Mouse (Mus musculus): ENCODE measurements around the gene Prkab2. TPM values are rescaled to one million over a fixed set of nuclear protein-coding genes. Genes with fewer than 3 reads are reported as not detected.

The Prkab2 gene
- polyA plus RNA-seq, 1 experiment from 2014 or later = 4.6 TPM

- no peak for DNase-seq
- Histone ChIP-seq H3K4me1 (ENCODE audit: insufficient read depth) (no peaks in the 10 kb centered on the region), H3K4me3 (ENCODE audit: low read depth, low read length) (no peak overlapping the region), H3K9ac (no peak overlapping the region), H3K9me3 (ENCODE audit: low read depth, low read length) (no peaks in the 10 kb centered on the region), H3K4me2 (no peak overlapping the region), H3K27ac (ENCODE audit: low read depth) (no peak overlapping the region), H3K36me3 (ENCODE audit: insufficient read depth) (no peaks in the 10 kb centered on the region), H3K27me3 (ENCODE audit: insufficient read depth, low read length) (no peaks in the 10 kb centered on the region)
- TF ChIP-seq CTCF (IDR thresholded peaks at IDR 0.05; ENCODE audit: low read depth) = no peak
- 62% methylated on average over 2 of the region's 2 CpGs for WGBS
- no peak for ATAC-seq (ENCODE audit: insufficient read depth)
Measured at GRCm38 (mm10) chr3:97689289-97689688, 31.3 kb downstream of the Prkab2 start.

GRCm38 (mm10) chr3:97690590-97690989 is 32.6 kb downstream of the Prkab2 start:
- Histone ChIP-seq H3K4me1 (ENCODE audit: insufficient read depth) (no peaks in the 10 kb centered on the region), H3K9ac (no peak overlapping the region), H3K27ac (ENCODE audit: low read depth) (no peak overlapping the region), H3K4me3 (ENCODE audit: low read depth, low read length) (no peak overlapping the region), H3K9me3 (ENCODE audit: low read depth, low read length) (no peaks in the 10 kb centered on the region), H3K36me3 (ENCODE audit: insufficient read depth) (no peaks in the 10 kb centered on the region), H3K4me2 (no peak overlapping the region), H3K27me3 (ENCODE audit: insufficient read depth, low read length) (no peaks in the 10 kb centered on the region)
- WGBS = 29% methylated on average over 7 of the region's 7 CpGs
- TF ChIP-seq CTCF (IDR thresholded peaks at IDR 0.05; ENCODE audit: low read depth) = no peak
- ATAC-seq (ENCODE audit: insufficient read depth) (0 out of 2 replicates have a peak, but pooled peaks have one; percentile 47), DNase-seq (no peak)

DNA sequence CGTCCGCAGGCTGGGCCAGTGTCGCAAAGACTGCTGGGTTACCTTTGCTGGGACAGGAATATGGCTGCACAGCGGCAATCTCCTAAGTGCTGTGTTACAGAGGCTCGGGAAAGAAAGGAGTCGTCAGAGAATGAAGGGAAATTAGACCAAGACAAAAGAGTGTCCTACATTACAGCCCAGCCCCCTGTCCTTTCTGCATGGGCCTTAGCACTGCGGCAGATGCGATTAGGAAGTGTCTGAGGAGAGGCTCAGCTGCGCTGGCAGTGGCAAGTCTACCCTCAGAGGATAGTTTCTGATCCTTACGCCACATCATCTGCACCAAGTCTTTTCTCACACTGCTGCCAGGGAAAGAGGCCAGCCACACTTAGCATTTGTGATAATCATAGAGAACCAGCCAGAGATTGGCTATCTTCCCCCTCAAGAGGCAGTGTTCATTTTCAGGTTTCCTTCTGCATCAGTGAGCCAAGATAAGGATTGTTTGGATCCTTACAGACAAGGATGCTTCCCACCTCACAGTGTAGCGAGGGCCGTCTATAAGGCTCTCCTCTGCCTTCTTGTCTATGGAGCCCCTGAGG is 33.5 kb downstream of the Prkab2 start:
- TF ChIP-seq CTCF (IDR thresholded peaks at IDR 0.05; ENCODE audit: low read depth) = no peak
- Histone ChIP-seq H3K9me3 (ENCODE audit: low read depth, low read length) (no peaks in the 10 kb centered on the region), H3K4me2 (no peak overlapping the region), H3K27me3 (ENCODE audit: insufficient read depth, low read length) (no peaks in the 10 kb centered on the region), H3K36me3 (ENCODE audit: insufficient read depth) (no peaks in the 10 kb centered on the region), H3K9ac (peak overlapping the region; percentile 6; the same call in 1 of the 2 replicates), H3K4me3 (ENCODE audit: low read depth, low read length) (no peak overlapping the region), H3K27ac (ENCODE audit: low read depth) (no peak overlapping the region), H3K4me1 (ENCODE audit: insufficient read depth) (no peaks in the 10 kb centered on the region)
- DNase-seq (no peak), ATAC-seq (ENCODE audit: insufficient read depth) (no peak)
- 53% methylated on average over 12 of the region's 12 CpGs for WGBS

DNA sequence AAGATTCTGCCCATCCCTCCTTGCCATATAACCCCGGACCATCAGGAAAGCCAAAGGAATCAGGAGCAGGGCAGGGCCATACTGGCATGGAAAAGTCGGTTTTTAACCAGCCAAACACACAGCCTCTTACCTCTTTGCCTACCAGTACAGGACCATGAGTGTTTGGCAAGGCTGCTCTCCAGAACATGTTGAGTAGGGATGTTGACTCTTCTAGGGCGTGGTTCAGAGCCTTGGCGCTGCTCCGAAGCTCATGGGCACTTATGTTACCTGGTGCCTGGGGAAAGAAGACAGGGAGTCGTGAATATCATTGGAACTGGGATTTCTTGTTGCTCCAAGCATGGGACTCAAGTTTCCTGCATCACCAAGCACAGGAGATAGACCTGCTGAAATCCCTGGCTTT is 35.8 kb downstream of the Prkab2 start:
- no peaks in the 10 kb centered on the region for H3K36me3 ChIP-seq (ENCODE audit: insufficient read depth)
- DNase-seq (peak; percentile 46), ATAC-seq (ENCODE audit: insufficient read depth) (no peak)
- H3K9ac ChIP-seq = no peak overlapping the region
- H3K9me3 ChIP-seq (ENCODE audit: low read depth, low read length) = no peaks in the 10 kb centered on the region
- no peak overlapping the region for H3K4me3 ChIP-seq (ENCODE audit: low read depth, low read length)
- H3K4me2 ChIP-seq = no peak overlapping the region
- no peaks in the 10 kb centered on the region for H3K4me1 ChIP-seq (ENCODE audit: insufficient read depth)
- no peak overlapping the region for H3K27ac ChIP-seq (ENCODE audit: low read depth)
- TF ChIP-seq CTCF (IDR thresholded peaks at IDR 0.05; ENCODE audit: low read depth) = no peak
- WGBS = 68% methylated on average over 6 of the region's 6 CpGs
- H3K27me3 ChIP-seq (ENCODE audit: insufficient read depth, low read length) = no peaks in the 10 kb centered on the region

GRCm38 (mm10) chr3:97696866-97697265 is 38.9 kb downstream of the Prkab2 start:
- no peaks in the 10 kb centered on the region for H3K36me3 ChIP-seq (ENCODE audit: insufficient read depth)
- no peaks in the 10 kb centered on the region for H3K9me3 ChIP-seq (ENCODE audit: low read depth, low read length)
- no peak for ATAC-seq (ENCODE audit: insufficient read depth)
- 82% methylated on average over 9 of the region's 9 CpGs for WGBS
- no peak overlapping the region for H3K9ac ChIP-seq
- no peak for TF ChIP-seq CTCF (IDR thresholded peaks at IDR 0.05; ENCODE audit: low read depth)
- H3K27ac ChIP-seq (ENCODE audit: low read depth) = no peak overlapping the region
- H3K4me2 ChIP-seq = no peak overlapping the region
- H3K4me3 ChIP-seq (ENCODE audit: low read depth, low read length) = no peak overlapping the region
- no peak for DNase-seq
- no peaks in the 10 kb centered on the region for H3K27me3 ChIP-seq (ENCODE audit: insufficient read depth, low read length)
- no peaks in the 10 kb centered on the region for H3K4me1 ChIP-seq (ENCODE audit: insufficient read depth)

- DNase-seq (no peak), ATAC-seq (ENCODE audit: insufficient read depth) (no peak)
- TF ChIP-seq CTCF (IDR thresholded peaks at IDR 0.05; ENCODE audit: low read depth) = no peak
Measured at GRCm38 (mm10) chr3:97697291-97697690, 39.3 kb downstream of the Prkab2 start.

DNA sequence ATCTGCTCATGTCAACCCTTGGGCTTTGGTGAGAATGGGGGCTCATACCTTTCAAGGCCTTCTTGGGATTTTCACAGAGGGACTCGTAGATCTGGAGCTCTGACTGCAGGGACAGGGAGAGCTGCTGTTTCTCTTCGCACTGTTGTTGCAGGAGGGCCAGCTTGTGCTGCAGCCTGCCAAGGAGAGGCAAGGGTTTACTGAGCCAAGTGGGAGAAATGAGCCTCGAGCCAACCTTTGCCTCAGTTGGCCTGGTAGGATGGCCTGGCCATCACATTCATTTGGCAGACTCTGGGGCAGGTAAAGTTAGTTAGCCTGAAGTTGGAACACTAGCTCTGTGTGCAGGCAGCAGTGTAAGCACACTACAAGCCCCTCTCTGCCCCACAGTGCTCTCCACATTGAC is 41.1 kb downstream of the Prkab2 start:
- ATAC-seq (ENCODE audit: insufficient read depth) = no peak
- H3K9ac ChIP-seq = no peak overlapping the region
- DNase-seq = no peak
- no peak overlapping the region for H3K27ac ChIP-seq (ENCODE audit: low read depth)
- H3K4me3 ChIP-seq (ENCODE audit: low read depth, low read length) = no peak overlapping the region
- no peak overlapping the region for H3K4me2 ChIP-seq
- no peak for TF ChIP-seq CTCF (IDR thresholded peaks at IDR 0.05; ENCODE audit: low read depth)
- H3K9me3 ChIP-seq (ENCODE audit: low read depth, low read length) = no peaks in the 10 kb centered on the region
- no peaks in the 10 kb centered on the region for H3K36me3 ChIP-seq (ENCODE audit: insufficient read depth)
- no peaks in the 10 kb centered on the region for H3K4me1 ChIP-seq (ENCODE audit: insufficient read depth)
- no peaks in the 10 kb centered on the region for H3K27me3 ChIP-seq (ENCODE audit: insufficient read depth, low read length)
- 72% methylated on average over 3 of the region's 3 CpGs for WGBS

More at GRCm38 (mm10) chr3:97697291-97697690, 39.3 kb downstream of the Prkab2 start:
- Histone ChIP-seq H3K4me3 (ENCODE audit: low read depth, low read length) (no peak overlapping the region), H3K27ac (ENCODE audit: low read depth) (no peak overlapping the region), H3K4me2 (no peak overlapping the region), H3K36me3 (ENCODE audit: insufficient read depth) (no peaks in the 10 kb centered on the region), H3K9ac (no peak overlapping the region), H3K4me1 (ENCODE audit: insufficient read depth) (no peaks in the 10 kb centered on the region), H3K27me3 (ENCODE audit: insufficient read depth, low read length) (no peaks in the 10 kb centered on the region), H3K9me3 (ENCODE audit: low read depth, low read length) (no peaks in the 10 kb centered on the region)
- 59% methylated on average over 9 of the region's 9 CpGs for WGBS
